Mouse (Mus musculus) heart, embryonic 15.5 days (tissue): ENCODE measurements around the gene Cep89. TPM values are rescaled to one million over a fixed set of nuclear protein-coding genes. Genes with fewer than 3 reads are reported as not detected.

Source experiments
- polyA plus RNA-seq: library from polyadenylated mRNA; unstranded; fragments of >200 nt; fragmentation: Nextera tagmentation; extraction: Ambion mirVana; gene quantifications from 2 replicates; pipeline ENCODE4 v1.2.1, GENCODE M21; 2015

Cep89 gene
- polyA plus RNA-seq, 1 experiment from 2014 or later, result 36.9 TPM

Other genes starting within 250 kb of the Cep89 start
- gene Slc7a10, start 210.7 kb upstream of the Cep89 start, polyA plus RNA-seq, result 1.6 and 3.9 TPM in 2 replicates
- 1.8 and 2.9 TPM in 2 replicates for gene Lrp3, start 181.5 kb upstream of the Cep89 start, polyA plus RNA-seq
- 10.3 and 11.8 TPM in 2 replicates for gene Gpatch1, start 78.6 kb upstream of the Cep89 start, polyA plus RNA-seq
- 5.2 and 6.6 TPM in 2 replicates for gene Rhpn2, start 62.9 kb upstream of the Cep89 start, polyA plus RNA-seq
- gene Faap24, start 199 bp upstream of the Cep89 start, polyA plus RNA-seq, result 12.1 and 13.6 TPM in 2 replicates
- 0.27 and 0.42 TPM in 2 replicates for gene Slc7a9, start 51.8 kb downstream of the Cep89 start, polyA plus RNA-seq
- gene Tdrd12, start 140.7 kb downstream of the Cep89 start, polyA plus RNA-seq, result 0.62 and 1.4 TPM in 2 replicates
- 109 and 115 TPM in 2 replicates for gene Nudt19, start 159.3 kb downstream of the Cep89 start, polyA plus RNA-seq
- gene Rgs9bp, start 188.5 kb downstream of the Cep89 start, polyA plus RNA-seq, result 0.25 and 0.42 TPM in 2 replicates
- gene Ankrd27, start 189.2 kb downstream of the Cep89 start, polyA plus RNA-seq, result 17.7 and 22.9 TPM in 2 replicates